Mouse (Mus musculus): ENCODE results near the gene Ttc9.

Gene Ttc9

DNA sequence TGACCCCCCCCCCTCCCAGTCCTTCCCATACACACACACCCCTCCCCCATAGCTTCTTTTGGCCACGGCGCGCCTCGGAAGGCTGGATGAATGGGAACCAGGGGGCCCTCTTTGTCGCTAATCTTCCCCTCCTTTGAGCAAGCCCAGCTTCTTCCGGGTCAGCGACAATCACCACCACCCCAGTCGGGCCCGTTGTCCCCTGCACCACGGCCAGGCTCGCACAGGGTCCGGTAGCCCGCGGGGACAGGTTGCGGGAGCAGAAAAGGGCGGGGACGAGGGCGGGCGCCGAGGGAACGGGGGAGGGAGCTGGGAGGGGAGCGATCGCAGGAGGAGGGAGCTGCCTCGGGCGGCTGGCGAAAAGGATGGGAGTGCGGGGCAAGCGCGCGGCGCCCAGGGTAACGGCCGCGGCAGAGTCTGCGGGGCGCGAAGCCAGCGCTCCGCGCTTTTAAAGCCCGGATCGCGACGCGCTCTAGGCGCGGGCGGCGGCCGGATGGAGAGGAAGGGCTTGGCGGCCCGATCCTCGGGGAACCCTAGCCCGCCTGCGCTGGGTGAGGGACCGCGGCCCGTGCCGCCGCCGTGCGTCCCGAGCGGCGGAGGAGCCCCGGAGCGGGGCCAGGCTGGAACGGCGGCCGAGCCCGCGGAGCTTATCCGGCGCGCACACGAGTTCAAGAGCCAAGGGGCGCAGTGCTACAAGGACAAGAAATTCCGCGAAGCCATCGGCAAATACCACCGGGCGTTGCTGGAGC lies at the start of gene Ttc9:
TSS of gene Ttc9 (plus strand) at position 335 of the 746 bp plus-strand sequence.
- DNase-seq: peak; percentile 27

DNA sequence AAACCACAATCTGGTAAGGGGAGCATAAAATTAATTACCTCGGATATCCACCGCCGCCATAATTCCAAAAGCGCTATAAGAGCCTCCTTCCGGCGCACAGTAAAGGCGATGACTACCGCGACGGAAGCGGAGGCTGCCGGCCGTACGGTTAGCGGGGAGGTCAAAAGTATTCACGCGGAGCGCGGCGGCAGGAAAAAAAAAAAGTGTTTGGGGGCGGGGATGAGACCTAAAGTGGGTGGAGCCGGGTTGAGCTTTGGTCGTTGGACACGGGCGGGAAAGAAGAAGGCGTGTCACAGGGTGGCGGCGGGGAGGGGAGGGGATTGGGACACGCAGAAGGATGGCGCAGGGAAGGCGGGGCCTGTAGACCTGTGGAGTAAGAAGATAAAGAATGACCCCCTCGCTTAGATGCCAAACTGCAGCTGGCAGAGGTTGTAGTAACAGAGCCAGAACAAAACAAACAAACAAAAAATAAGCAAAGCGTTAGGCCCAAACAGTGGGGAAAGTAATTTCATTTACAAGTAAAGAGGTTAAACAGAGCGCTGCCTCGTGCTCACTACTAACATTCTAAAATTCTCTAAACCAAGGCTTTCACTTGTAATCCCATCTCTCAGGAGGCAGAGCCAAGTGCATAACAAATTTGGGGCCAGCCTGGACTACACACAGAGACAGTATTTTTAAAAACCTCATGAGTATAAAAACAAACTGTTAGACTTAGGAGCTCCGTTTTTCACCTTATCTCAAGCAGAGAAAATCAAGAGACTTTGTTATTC lies 36.0 kb upstream of the Ttc9 start, which contains the start of gene Med6:
TSS of gene Med6 (minus strand) at position 107 of the 770 bp plus-strand sequence.
- peak; percentile 93 for DNase-seq

DNA sequence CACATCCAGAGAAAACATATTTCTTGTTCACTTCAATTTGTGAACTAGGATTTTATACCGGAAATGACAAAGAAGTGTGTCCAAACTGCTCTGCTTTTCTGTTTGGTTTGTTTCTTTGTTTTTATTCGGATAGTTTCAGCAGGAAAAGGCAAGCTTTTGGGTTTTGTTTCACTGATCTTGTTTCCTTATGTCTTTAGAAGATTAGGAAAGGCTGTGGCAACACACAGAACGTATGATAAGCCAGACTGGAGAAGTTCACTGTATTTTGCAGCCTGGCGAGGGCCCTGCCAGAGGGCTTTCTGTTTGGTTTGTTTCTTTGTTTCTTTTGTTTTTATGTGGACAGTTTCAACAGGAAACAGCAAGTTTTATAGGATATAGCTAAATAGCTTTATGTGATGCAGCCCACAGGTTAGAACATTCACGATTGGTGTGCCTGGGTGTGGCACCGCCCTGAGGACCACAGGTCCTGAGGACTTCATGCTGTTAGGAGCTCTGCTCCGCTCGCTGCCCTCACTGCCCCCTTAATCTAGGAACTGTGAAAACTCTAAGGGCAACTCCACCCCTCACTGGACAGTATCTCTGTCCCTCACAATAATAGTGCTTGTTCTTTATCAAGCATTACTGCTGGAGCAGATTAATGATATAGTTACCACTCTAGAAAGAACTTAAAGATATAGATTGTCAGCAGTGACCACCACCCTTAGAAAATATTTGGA lies 34.3 kb upstream of the Ttc9 start:
- DNase-seq: no peak

DNA sequence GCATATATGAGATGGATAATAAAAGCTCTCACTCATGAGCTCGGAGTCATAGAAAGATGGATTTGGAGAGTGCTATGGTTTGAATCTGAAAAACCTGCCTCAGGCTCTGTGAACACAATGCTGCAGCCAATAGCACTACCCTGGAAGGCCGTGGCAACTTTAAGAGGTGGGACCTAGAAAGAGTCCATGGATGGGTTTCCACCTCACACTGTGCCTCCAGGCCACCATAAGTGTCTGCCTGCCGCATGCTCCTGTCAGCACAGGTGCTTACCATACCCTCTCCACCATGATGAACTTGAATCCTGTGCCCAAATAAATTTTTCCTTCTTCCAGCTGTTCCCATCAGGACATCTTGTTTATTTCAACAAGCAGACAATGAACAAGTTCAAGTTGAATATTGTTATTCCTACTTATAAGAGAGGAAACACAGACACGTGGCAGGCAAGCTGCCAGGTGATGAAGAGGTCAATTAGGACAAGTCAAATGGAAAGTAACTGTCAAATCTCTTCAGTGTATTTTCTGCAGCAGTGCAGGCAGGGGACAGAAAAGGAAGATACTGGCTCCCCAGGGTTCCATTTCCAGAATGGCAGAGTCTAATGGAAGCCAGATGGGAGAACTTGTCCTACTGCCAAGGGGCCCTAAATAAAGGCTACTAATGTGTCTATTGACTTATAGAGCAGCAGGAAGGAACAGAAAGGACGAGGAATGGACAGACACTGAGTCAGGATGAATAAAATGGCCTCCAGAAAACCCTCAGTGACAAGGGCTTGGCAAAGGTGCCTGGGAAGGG lies 25.9 kb upstream of the Ttc9 start:
- DNase-seq: no peak

DNA sequence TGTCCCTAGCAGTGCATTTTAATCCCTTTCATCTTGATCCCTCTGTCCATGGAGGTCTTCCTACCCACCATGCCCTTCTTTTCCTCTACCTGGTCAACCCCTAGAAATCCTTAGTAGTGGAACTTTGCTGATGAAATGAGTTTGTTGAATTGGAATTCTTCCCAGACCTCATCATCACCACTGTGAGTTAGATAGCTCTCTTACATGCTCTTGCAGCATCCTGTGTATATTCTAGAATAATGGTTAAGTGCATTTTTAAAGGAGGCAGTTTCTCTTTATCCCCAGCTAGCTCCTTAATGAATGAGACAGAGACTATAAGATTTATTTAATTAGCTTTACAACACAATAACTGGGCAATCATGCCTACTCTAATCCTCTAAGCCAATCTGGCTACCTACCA lies 21.6 kb upstream of the Ttc9 start:
- DNase-seq: no peak

DNA sequence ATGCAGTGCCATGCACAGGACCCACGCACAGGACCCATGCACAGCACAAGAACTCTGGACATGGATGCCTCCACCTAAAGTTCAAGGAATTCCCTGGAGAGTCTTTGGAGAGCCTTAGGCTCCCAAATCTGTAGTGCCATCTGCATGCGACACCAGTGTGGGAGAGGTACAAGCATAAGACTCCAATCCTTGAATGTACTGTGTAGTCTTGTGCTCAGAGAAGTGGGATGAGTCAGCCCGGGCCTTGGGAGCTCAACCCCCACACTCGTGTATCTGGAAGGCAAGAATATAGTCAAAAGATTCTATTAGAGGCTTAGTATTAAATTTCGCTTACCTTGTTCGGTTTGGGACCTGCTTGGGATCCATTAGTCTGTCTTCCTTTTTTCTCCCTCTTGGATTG lies 15.2 kb upstream of the Ttc9 start:
- no peak for DNase-seq

DNA sequence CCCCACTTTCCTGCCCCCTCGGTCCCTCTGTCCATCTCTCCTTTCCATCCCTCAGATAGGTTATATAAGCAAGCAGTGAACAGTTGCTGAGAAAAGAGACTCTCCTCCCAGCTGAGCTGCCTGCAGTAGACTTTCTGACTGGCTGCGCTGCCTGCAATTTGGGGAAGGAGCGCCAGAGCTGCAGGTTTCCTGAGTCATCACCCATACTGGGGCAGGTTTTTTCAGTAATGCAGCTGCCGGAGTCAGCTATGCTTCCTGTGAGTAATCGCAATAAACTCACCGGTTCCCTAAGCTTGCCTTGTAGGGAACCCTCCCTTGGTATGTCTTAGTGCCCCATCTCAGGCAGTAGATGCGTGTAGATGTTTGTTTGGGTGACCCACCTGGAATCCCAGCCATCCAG lies 14.1 kb upstream of the Ttc9 start:
- no peak for DNase-seq

DNA sequence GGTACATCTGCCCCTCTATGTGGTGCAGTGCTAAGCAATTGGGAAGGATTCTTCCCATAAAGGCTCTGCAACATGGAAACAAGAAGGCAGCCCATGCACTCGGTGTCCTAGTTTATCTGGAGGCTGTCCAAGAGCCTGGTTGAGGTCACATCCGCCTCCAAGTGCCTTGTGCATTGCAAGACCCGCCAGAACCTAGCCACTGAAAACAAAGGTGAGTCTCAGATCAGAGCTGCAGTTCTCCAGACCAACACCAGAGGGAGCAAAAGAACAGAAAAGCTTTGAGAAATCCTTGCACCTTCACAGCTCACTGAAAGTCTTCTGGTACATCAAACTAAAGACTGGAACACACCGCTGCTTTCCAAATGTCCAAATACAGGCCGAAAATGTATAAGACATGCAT lies 11.7 kb upstream of the Ttc9 start:
- DNase-seq: peak; percentile 80

DNA sequence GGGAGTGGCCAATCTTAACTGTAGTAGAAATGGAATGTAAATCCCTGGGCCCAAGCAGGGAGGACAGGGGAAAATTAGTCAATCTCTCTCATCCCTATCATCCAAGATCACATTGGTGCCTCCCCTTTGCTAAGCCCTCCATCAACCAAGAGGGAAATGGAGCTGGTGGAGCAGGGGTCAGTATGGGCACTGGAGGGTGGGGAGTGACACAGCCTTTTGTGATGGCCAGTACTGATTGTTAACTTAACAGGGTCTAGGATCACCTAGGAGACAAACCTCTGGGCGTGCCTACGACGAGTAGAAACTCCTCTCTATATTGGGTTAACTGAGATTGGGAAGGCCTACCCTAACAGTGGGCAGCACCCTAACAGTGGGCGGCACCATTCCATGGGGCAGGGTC lies 7.7 kb upstream of the Ttc9 start:
- DNase-seq: no peak

DNA sequence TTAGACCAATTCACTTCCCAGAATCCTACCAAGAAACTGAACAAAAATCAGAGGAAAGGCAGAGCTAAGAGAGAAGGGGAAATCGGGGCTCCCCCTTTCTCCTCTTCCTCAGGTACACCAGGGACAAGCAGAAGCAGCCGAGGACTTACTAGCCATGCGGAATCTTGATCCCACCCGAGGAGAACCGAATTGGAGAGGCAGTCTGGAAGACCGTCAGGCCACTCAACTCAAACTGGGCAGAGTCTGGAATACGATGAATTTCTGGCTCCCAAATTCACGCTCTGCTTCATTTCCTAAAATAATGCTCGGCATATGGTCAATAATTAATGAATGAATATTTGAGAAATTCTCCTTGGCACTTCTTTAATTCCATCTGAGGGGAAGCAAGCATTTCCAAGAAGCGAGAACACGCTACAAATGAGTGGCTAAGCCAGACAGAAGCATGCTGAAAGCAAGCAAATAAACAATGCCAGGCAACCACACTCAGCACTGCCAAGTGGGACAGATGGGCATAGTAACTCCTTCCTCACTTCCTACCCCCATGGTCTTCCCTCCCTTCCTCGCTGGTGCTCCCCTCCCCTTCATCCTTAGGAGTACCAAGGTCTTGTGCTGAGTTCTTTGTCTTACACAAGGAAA lies 4.7 kb upstream of the Ttc9 start:
- no peak for DNase-seq

DNA sequence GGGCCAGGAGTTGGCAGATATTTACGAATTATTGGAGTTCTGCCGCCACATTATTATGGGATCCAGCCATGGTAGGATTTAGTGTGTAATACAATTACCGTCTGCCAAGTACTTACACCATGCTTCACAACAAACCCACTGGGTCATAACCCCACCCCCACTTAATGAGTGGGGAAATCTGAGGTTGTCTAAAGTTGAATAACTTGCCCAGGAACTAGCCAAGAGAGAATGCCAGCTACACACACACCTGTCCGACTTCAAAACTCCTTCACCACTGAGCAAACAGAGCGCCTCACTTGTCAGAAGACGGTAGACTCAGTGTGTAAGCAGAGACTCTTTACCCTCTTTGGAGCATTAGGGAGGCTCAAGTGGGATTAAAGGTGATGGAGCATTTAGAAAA lies 3.6 kb upstream of the Ttc9 start:
- no peak for DNase-seq

DNA sequence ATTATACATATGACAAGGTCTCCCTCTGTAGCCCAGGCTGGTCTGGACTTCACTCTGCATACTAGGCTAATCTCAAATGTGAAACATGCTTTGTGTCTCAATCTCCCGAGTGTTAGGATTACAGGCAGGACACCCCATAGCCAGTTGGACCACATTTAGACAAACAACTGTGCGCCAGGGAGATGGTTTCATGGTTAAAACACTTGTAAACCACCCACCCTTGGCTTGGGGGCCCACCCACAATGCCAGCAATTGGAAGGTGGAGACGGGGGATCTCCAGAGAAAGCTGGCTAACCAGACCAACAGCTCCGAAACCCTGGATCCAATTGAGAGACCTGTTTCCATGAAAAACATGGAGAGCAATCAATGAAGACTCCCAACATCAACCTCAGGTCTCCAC lies 3.0 kb upstream of the Ttc9 start:
- no peak for DNase-seq

DNA sequence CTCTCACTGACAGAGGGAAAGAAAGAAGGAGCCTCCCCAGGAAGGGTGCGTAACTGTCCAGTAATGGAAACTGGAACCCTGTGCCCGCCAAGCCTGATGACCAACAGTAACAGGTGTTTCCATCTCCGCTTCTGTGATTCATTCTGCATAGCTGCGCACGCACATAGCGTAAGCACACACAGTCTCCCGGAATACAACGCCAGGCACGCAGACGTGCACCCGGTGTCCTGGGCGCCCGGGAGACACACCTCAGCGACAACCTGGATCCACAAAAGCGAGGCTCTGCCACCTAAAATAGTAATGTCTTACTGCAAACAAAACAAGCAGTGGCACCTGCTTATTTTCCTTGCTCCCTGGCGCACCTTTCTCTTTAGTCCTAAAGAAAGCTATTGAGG lies 532 bp upstream of the Ttc9 start:
- DNase-seq: no peak

DNA sequence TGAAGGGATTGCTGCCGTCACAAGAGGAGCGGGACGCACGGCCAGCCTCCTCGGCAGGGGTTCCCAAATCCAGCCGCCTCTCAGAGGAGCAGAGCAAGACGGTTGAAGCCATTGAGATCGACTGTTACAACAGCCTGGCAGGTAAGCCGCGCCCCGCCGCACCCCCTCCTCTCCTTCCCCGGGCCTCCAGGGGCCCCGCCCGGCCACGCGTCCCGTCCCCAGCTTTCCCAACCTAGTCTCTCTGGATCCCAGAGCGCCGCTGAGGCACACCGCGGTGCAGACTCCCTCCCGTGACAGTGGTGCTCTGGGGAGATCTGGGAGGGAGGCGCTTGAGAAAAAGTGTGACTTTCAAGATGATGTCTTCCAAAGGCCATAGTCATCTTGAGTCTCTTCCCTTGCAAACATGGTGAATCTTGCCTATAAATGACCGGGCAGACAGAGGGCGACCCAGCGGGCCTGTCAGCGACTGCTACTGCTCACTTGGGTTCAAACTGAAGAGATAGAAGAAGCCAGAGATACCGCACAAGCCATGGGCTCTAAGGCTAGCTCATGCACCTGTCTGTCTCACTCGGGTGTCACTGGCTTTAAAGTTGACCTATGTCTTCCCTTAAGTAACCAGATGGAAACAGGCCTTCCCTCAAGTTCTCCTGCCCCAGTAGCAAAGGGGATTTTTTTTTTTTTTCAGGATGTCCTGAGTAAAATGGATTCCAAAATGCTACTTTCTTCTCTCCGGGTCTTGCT lies 782 bp downstream of the Ttc9 start:
- peak; percentile 8 for DNase-seq

DNA sequence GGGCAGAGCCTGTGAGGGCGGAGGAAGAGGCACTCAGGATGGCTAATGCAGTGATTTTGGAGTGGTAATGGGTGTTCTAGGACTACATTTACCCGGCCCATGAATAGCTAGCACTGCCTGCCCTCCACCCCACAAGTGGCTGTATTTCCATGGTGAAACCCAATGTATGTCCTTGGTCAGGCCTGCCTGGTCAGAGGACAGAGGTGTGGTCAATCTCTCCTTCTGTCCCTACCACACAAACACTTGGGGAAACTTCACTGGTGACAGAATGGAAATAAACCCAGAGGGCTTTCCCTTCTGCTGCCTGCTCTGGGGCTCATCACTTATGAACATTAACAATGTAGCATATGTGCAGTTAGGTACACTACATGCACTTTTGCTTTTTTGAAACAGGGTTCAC lies 2.2 kb downstream of the Ttc9 start:
- DNase-seq: no peak

DNA sequence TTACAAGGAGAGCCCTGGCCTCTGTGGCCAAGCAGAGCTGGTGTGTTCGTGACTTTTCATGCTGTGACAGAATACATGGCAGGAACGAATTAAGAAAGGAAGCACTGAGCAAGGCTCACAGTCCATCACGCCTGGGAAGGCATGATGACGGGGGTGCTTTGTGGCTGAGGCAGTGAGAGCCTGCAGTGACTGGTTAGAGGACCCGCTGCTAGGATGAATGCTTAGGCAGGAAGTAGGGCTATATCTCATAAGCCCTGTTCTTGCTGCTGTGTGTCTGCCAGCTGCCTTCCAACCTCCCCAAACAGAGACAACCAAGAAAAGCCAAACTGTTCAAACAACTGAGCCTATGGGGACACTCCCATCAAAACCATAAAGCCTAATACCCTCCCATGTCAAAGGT lies 9.6 kb downstream of the Ttc9 start:
- DNase-seq: no peak

DNA sequence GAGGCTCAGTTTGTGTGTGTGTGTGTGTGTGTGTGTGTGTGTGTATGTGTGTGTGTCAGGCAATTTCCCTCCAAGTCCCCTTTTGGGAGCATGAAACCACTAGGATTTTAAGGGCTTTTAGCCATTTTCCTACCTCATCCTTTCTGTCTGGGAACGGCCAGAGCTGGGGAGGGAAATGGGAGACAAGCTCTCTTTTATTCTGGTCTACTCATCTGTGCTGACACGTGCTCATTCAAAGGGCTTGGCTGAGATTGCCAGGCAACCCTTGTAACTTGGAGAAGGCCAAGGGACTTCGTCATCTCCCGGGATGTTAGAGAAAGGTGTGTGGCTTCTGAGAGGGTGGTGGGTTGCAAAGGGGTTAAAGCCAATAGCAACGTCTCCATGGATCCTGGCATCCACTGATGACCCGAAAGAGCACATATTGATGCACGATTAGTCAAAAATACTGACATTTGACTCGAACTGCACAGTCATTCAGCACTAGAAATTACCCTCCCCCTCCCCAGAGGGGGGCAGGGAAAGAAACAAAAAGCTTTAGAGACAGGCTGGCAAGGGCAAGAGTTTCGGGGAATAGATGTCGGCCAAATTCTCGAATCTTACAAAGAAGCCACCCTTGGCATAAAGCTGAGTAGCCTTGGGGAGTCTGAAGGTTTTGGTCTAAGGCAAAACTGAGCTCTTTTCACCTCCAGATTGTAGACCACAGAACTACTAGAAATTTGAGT lies 11.5 kb downstream of the Ttc9 start:
- no peak for DNase-seq

DNA sequence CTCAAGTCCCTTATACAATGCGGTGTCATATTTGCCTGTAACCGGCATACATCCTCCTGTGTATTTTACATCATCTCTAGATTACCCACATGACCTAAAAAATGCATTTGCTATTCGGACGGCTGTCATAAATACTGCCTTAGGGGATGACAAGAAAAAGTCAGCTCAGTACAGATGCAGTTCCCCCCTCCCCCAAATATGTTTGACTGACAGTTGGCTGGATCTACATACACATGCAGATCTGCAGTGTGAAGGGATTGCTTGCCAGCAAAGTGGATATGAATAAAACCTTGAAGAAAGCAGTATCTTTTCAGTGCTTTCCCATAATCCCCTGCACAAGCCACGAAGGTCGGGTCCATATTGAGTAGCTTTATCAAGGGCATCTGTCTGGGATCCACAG lies 15.8 kb downstream of the Ttc9 start:
- no peak for DNase-seq

DNA sequence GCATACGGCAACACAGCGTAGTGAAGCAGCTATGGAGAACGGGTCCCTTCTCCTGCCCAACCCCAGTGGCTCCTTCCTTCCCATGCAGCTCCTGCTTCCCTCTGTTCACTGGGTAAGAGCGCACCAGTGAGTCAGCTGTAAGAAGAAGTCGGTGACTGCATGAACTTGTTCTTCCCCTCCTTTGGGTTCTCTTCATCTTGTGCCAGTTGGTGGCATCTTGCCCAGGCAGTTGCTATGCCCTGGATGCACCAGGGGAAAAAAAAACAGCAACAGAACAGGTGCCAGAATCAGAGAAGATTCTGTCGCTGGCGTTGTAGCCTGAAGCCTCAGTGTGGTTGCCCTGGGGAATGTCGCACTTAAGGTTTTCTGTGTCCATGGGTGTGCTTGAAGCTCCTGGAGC lies 22.3 kb downstream of the Ttc9 start:
- no peak for DNase-seq

DNA sequence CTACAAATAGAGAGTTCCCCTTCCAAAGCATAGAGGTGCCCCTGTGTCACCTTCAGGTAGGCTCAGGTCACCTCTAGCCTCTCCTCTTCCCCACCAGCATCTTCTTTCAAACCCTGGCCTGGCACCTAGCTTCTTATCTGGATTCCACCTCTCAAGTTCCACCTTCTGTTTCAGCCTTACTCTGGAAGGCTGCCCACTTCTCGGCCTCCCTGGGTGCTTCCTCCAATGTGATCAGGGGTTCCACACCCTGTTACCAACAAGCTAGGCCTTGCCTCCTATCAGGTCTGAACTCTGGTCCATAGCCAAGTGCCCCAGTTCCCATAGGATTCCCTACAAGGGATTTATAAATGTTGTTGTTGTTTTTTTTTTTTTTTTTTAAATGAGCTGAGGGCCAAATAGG lies 26.3 kb downstream of the Ttc9 start:
- DNase-seq: no peak

DNA sequence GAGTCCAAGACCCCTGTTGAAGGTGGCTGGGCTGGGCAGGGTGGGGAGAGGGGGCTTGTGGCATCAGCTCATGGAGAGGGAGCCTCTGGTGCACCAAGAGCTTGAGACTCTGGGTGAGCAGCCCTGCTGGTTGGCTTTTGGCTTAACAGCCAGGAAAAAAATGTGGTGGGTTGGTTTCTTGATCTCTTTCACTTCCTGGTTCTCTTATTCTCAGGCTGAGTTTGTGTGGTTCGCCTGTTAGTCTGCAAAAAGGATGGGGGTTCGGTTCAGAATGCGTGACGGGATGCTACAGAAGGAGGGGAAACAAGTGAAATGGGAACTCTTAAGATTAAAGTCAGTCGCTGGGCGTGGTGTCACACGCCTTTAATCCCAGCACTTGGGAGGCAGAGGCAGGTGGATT lies 27.0 kb downstream of the Ttc9 start:
- no peak for DNase-seq

All from thymus, postnatal 4 days (tissue).